Mouse (Mus musculus) heart, adult 9 months (tissue): Measurements from ENCODE around the gene Endog.
"Not testable (repeated sequence)": the region's sequence is repeated elsewhere in the genome, so short reads cannot be mapped to it uniquely, and the experiment has no call there.

Experiments
- DNase-seq, 2 experiments: peaks; one replicate each; pipeline ENCODE4 v3.0.0; 2022; ENCODE audit warnings: low spot score in 2 of 2

The Endog gene

DNA sequence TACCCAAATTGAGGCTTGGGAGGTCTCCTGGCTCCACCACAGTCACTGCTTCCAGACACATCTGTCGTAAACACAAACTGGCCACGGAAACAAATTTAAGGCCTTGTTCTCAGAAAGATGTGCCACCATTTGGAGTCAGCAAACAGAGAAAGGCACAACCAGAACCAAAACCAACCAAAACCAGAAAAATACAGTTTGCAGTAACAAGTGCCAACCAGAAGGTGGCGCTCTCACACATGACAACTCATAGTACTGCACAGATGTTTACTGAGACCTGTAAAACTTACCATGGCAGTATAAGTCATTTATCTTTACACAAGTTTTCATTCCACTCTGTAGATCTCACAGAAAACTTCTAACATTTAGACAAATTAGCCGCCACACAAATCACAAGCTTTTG lies 4.6 kb upstream of the Endog start:
- no peak for DNase-seq

DNA sequence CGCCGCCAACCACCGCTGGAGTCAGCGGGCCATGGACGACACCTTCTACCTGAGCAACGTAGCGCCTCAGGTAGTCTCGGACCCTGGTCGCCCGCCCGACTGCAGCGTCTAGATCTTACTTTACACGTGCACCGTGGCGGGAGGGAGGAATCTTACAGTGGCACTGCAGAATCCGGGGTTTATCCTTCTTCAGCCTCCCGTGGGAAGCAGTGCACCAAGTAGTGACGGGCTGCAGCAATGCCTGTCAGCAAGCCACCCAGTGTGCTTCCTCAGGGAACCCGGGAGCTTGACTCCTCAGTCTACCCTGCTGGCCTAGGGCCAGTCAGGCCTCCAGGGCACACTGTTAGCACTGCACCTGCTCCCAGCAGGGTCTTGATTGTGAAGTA lies 697 bp downstream of the Endog start:
- DNase-seq = no peak

DNA sequence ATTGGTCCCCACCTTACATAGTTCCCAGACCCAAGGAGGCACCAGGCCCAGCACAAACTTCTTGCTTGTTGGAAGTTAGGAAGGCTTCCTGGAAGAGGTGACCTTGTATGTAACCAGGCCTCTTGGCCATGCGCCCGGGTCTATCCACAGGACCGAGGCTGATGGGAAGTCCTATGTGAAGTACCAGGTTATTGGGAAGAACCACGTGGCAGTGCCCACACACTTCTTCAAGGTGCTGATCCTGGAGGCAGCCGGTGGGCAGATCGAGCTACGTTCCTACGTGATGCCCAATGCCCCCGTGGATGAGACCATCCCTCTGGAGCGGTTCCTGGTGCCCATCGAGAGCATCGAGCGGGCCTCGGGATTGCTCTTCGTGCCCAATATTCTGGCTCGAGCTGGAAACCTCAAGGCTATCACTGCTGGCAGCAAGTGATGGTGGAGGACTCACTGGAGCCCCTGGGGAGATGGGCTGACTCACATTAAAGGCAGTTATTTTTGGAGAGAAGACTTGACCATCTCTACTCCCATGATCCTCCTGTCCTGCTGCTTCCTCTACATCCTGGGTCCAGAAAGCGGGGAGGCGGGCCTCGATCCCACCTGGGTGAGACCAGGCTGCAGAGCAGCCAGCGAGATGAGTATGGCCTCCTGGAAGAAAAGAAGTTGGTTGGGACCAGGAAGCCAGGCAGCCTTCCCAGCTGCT lies 2.4 kb downstream of the Endog start:
- DNase-seq = peak in 1 of 2 experiments; percentile 35

DNA sequence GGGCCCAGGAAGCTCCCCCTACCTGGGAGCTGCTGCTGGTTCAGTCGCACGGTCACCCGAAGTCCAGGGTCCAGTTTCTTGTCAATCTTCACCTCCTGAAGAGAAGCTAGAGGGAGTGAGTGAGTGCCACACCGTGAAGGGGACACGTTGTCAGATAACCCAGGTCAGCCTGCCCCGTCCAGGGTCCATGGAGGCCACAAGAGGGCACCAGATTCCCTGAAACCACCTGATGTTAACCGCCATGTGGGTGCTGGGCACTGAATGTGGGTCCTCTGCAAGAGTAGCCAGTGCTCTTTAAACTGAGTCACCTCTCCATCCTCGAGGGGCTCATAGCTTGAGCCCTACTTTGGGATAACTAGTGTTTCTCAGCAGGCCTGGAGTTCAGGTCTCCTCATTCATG lies 4.6 kb downstream of the Endog start:
- DNase-seq = no peak

DNA sequence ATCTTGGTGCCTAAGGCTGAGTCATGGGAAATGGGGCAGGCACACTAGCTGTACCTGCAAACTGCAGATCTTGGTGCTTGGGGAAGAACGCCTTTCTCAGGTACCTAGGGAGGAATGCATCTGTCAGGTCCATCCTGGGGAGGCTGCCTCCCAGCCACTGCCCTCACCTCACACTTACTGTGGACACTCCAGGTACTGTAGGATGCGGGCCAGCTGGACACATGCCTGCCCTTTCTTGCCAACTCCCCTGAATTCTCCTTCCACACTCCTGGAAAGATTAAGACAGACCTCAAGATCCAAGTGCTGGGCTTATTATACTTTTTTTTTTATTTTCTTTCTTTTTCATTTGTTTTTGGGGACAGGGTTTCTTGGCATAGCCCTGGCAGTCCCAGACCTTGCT lies 5.3 kb downstream of the Endog start:
- no peak for DNase-seq

DNA sequence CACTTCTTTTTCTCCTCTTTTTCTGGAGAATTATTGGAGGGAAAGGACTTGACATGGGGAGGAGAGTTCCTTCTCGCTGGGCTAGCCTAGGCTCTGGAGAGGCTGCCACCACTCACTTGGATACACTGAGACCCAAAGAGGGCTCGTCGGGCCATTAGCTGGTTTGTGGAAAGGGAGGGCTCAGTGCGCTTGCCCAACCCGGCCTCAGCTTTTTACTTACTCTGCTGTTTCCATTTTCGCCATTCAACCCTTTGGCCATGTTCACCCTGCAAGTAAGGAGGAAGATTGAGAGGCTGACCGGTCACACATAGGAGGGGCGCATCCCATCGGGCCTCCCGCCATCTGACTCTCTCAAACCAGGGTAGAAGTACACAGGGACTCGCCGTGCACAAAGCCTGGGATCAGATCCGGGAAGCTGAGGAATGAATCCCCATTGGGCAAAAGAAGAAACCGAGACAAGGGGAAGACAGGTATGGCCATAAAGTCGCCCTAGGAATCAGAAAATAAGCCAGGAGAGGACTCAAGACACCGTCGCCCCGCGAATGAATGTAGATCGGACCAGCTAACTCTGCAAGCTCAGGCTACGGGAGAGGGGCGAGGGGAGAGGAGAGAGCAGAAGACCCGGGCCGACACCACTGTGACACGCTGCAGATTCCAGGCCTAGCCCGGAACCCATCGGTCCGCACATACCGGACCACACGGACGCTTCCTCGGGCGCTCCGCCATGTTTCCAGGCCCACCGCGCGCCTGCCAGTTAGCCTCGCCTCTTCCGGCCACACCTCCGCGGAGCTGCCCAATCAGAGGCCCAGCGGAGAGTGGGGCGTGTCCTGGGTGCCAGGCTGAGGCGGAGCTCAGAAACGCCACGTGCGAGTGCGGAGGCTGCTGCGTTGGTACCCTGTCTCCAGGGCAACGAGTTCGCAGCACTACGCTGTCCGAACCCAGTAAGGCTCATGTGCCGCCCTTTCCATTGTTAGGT lies 6.7 kb downstream of the Endog start, which contains the start of gene Spout1:
Gene Spout1 (minus strand): TSS at position 760 of the 976 bp plus-strand sequence.
- DNase-seq = peak; percentile 93 to 94

DNA sequence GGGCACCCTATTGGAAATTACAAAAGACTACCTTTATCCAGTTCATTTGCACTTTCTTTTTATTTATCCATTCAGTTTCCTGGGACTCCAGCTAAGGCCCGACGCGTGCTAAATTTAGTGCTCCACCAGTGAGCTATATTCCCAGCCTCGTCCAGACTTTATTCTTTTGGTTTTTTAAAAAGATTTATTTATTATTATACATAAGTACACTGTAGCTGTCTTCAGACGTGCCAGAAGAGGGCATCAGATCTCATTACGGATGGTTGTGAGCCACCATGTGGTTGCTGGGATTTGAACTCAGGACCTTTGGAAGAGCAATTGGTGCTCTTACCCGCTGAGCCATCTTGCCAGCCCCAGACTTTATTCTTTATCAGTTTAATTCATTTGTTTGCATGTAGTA lies 7.4 kb downstream of the Endog start:
- DNase-seq = not testable (repeated sequence)

DNA sequence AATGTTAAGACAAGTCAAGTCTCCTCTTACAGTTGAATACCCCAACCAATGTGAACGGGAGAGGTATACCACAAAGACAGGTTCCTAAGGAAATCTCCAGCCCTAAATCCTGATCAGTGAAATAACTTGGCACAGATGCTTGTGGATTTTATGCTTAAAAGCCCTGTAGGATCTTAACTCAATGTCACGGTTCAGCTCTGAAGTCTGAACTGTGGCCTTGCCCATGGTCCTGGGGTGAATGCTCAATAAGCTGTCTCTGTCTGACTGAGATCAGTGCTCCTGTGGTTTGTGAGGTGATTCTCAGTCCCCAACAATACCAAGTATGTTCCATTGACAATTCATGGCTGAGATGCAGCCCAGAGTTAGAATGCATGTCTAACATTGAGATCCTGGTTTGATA lies 11.1 kb downstream of the Endog start:
- DNase-seq = no peak

DNA sequence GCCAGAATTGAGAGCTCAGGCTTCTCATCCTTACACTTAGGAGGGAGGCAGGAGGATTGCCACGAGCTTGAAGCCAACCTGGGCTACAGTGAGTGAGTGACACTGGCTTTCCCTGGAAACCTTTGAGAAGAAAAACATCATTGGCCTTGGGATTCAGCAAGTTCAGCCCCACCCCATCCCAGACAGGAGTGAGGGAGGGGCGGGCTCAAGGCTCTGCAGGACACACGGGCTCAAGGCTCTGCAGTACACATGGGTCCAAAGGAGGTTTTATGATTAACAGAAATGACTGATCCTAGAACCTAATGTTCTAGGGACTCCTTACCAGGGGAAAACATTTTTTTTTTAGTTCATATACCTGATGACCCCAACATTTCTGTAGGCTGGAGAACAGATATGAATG lies 12.4 kb downstream of the Endog start:
- no peak for DNase-seq

DNA sequence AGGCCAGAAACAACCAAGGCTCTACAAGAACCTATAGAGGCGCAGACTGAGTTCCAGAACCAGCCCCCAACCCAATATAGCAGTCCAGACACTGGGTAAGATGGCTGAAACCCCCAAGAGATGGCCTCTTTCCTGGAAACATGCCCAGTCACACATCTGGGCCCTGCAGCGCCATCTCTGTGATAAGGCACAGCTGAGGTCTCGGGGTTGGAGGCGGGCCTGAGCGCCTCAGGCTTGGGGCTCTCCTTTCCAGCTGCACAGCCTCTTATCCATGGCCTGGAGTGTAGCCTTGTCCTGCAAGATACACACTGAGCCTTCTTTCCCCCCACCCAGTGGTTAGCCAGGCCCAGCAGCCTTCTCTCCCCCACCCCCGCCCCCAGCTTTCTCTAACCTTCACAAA lies 14.0 kb downstream of the Endog start:
- DNase-seq = no peak

DNA sequence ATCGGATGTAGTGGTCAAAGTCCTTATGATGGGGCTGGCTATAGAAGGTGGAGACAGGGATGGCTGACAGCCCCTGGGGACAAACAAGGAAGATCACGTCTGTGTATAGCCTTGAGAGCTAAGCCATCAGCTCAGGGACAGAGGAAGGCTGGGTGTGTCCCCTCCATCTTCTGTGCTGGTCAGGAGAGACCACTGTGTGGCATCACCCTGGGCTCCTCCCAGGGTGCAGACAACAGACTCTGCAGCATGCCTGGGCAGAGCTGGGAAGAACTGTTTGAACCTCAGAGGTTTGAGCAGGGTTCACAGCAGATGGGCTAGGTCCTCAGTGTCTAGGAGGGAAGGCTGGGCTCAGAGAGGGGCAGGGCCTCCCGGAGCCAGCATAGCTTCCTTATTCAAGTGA lies 14.4 kb downstream of the Endog start:
- no peak for DNase-seq

DNA sequence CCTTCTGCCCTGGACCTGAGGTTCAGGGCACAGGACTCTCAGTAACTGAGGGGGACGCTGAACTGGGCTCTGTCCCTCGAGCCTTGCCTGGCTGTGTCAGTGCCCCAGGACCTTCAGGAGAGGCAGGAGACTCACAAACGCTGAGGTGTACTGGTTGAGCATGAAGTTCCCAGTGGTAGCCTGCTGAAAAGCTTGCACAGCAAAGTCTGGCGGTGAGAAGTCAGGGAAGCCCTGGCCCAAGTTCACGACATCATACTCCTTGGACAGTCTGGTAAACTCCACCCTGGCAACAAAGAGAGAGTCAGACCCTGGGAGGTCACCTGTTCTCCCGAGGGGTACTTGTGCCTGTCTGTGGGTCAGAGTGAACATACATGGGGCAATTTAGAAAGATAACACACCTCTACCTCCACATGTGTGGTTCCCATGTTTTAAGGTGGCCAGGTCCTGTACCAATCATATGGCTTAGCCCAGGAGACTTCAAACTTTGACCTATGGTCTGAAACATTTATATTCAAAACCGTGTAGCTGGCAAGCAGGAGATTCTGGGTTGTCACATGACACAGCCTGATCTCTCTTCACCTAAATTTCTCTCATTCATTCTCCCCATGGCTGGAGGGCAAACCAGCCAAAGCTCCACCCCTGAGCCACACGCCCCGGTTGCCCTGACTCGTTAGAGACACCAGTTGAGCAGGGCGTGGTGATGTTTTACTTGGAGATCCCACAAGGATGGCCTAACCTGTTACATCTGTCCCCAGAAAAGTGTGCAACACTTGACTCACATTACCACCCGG lies 20.7 kb downstream of the Endog start:
- DNase-seq = no peak

DNA sequence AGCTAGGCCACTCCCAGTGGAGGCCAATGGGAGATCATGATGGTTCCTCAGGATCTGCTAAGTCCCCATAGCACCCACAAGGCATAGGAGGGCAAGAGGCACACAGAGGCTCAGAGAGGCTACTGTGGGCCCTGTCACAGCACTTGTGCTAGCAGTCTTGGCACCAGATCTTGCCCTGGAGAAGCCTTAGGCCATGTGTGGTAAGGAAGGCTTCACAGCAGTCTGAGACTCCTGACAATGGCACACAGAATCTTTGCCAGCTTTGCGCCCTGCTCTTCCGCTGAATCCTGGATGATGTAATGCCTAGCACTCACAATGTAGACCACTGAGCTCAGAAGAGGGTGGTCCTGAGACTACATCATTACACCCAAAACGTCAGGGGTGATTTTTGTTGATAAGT lies 23.4 kb downstream of the Endog start:
- DNase-seq = no peak

DNA sequence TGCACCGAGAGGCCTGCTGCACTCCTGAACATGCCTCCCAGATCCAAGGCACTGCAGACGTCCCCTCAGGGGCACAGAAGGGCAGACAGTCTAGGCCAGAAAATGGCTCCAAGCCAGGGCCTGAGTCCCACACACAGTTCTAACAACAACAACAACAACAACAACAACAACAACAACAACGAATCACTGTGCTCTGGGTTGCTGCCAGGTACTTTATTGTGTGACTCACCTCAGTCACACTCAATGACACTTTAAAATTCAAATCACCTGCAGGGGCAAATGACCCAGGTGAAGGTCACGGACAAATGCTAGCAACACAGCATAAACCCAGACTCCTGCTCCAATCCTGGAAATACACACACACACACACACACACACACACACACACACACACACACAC lies 26.7 kb downstream of the Endog start:
- no peak for DNase-seq

DNA sequence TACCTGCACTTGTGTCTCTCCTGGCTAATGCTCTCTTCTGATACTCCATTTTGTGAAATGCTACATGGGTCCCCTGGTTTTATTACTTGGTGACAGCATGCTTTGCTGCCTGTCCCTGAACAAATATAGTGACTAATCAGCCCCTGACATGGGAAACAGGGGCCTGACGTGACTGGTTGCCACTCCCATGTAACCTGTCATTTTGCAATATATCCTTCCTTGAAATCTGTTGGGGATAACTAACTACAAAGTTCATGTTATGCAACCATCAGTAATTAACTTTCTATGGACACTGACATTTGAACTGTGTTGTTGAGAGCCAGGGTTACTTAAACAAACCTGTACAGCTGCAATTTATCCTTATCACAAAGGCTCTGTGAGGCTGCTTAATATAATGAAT lies 28.7 kb downstream of the Endog start:
- no peak for DNase-seq

DNA sequence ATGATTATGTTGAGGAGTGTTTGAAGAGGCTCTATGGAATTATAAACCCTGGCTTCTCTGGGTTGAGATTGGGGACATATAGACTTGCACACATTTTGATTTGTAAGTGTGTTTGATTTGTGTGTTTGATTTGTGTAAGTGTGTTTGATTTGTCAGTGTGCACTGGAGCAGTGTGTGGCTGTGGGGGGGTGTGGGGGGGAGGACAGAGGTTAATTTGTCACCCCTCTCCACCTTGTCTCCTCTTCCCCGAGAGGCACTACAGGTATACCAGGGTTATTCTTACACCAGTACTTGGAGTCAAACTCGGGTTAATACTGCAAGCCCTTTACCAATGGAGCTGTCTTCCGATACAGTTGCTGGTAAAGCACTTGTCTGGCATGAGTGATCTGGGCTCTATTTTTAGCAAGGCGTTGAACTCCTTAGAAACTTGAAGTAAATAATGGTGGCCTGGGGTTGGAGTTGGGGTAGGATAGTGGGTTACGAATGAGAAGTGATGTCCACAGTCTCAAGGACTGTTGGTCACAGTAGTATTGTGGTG lies 29.2 kb downstream of the Endog start:
- DNase-seq = no peak

DNA sequence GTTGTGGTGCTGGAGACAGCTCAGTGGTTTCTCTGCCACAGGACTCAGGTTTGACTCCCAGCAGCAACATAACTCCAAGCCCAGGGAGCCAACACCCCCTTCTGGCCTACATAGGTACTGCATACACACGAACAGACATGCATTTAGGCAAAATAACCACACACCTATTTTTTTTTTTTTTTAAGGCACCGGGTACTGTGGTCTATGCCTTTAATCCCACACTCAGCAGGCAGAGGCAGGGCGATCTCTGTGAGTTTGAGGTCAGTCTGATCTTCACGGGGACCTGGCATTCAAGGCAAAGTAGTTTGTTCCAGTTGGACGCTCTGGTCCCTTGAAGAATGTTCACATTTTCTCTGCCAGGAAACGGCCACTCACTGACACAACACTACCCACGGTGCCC lies 32.1 kb downstream of the Endog start:
- DNase-seq = no peak

DNA sequence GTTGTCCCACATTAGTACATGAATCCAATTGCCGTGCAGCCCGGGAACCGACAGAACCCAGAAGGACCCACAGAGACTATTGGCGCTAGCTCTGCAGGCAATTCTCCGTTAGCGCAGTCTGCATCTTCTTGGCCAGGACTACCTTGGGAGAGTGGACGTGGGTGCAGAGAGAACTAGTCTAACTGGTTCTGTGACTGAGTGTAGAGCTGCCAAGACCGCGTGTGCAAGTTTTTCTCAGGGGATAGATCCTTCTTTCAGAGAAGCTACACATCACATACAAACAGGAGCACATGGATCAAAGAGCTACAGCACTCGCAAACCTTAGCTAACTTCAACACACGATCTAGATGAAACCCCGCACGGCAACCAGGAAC lies 33.9 kb downstream of the Endog start:
- no peak for DNase-seq

DNA sequence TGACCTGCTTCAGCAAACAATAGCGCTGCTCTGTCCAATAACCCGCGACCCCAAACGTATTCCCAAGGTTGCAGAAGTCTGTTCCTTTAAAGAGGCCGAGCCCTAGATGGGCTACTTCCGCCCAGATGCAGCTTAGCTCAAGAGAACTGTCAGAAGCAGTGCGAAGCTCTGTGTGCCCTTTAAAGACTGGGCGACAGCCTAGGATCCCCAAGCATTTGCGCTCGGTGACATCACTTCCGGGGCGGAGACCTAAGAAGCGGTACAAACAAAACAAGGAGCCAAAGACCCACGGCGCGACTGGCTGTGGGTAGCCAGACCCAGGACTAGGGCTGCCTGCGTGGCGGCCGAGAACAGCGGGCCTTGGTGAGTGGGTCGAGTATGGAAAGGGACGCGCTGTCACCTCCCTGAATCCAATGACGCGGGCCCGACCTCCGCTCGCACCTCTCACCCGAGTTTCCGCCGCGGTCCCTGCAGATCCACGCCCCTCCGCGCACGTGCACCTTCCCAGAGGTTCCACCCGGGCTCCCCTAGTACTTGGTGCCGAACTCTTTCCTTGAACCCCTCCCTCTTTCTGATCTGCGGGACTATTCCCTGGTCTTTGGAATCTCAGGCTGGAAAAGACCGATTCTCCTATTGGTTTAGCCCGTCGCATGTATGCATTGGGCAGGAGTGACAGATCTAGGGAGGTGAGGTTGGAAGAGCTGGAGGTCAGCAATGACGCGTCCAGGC lies 34.5 kb downstream of the Endog start, which contains the start of gene Kyat1:
Gene Kyat1 (minus strand): TSS at position 219 of the 729 bp plus-strand sequence.
- peak; percentile 95 for DNase-seq

DNA sequence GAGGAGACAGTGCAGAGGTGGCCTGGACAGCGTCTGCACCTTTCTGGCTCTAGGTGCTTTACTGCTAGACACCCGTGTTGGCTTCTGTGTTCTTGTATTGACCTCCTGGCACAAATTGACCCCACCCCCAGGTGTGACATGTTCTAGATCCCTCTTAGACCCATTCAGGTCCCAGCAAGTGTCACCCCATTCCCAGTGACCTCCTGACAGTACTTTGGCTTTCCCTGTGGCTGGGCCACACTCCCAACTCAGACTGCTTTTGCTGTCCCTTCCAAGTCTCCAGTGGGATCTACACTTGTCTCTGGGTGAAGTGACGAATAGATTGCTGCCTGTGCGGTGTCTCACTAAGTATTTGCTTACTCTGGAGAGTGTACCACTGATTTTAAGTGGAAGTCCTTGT lies 36.1 kb downstream of the Endog start:
- DNase-seq = no peak

DNA sequence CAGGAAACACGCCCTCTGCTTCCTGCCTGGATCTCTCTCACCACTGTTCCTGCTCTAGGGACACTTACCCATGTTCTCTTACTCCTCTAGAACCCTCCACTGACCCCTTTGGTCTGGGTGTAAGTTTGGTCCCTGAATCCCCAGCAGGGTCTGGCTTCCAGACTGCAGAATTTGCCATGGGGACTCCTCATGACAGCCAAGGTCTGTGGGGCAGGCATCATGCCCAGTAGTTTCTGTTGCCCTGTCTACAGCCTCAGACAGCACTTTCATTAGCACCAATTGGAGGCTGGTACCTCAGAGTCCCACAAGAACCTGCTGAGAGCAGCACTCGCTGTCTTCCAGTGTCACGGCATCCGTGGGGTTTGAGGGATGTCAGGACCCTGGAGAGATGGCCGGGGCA lies 36.6 kb downstream of the Endog start:
- no peak for DNase-seq
